ENCODE assay signal across 16 mouse cellular contexts in genomic region chr14:25750448-25751015, GRCm38 (mm10). TPM values are rescaled to one million over a fixed set of nuclear protein-coding genes. Genes with fewer than 3 reads are reported as not detected.
DNase-seq lines count a peak whose midpoint lies in the region; ATAC-seq and TF ChIP-seq lines count a peak whose summit lies in the region.
"Had no signal": no experiment of that assay in that cellular context is flagged by ENCODE, and none has a peak within 500 bp of the region (broad histone marks: within the 10 kb centered on the region; RNA-seq: fewer than 3 reads in every experiment).

No protein-coding gene starts in this region.

- 0 out of 2 replicates have a peak overlapping the region, but pooled peaks have one; percentile 12 for H3K27ac ChIP-seq in heart, embryonic 10.5 days
- H3K27ac ChIP-seq in heart, postnatal 0 days (ENCODE audit: low read depth) = peak overlapping the region; percentile 23
- H3K27ac ChIP-seq: hindbrain, embryonic 12.5 days; midbrain, embryonic 12.5 days; neural tube, embryonic 13.5 days had no signal

- peaks cover 80% of the 10 kb centered on the region for H3K4me1 ChIP-seq in heart, embryonic 10.5 days
- H3K4me1 ChIP-seq in heart, postnatal 0 days (ENCODE audit: control insufficient read depth, insufficient read depth) = peaks cover 54% of the 10 kb centered on the region

- no peak overlapping the region for H3K9ac ChIP-seq in heart, postnatal 0 days (replicated peaks; ENCODE audit: low read depth, low read length)
- H3K9ac ChIP-seq: hindbrain, embryonic 12.5 days; midbrain, embryonic 12.5 days; neural tube, embryonic 13.5 days had no signal

- TF ChIP-seq EP300 in heart, postnatal 0 days (IDR thresholded peaks at IDR 0.05; ENCODE audit: low read depth) = no peak

- peaks cover 27% of the 10 kb centered on the region for H3K36me3 ChIP-seq in heart, embryonic 10.5 days
- peaks cover 38% of the 10 kb centered on the region for H3K36me3 ChIP-seq in heart, postnatal 0 days (replicated peaks; ENCODE audit: control insufficient read depth, insufficient read depth, low read length)
- H3K36me3 ChIP-seq: midbrain, embryonic 12.5 days had no signal

- no peak overlapping the region for H3K4me2 ChIP-seq in heart, postnatal 0 days (ENCODE audit: low read depth, low read length)
- H3K4me2 ChIP-seq: hindbrain, embryonic 12.5 days; liver, embryonic 11.5 days; midbrain, embryonic 12.5 days; neural tube, embryonic 13.5 days had no signal

- H3K9me3 ChIP-seq in heart, embryonic 10.5 days = no peaks in the 10 kb centered on the region
- H3K9me3 ChIP-seq in heart, postnatal 0 days (replicated peaks; ENCODE audit: control insufficient read depth, low read length) = no peaks in the 10 kb centered on the region
- H3K9me3 ChIP-seq: hindbrain, embryonic 12.5 days; midbrain, embryonic 12.5 days; neural tube, embryonic 13.5 days had no signal

- 76% methylated on average over 2 of the region's 2 CpGs for WGBS in heart, embryonic 10.5 days
- 49% methylated on average over 2 of the region's 2 CpGs for WGBS in heart, postnatal 0 days

- intact Hi-C loops in heart, postnatal 36 days (cut with DNase I) = no loop called here

- no peaks in the 10 kb centered on the region for H3K27me3 ChIP-seq in heart, embryonic 10.5 days (ENCODE audit: insufficient read depth, poor library complexity, severe bottlenecking)
- H3K27me3 ChIP-seq in heart, postnatal 0 days (ENCODE audit: control insufficient read depth, insufficient read depth, low read length) = no peaks in the 10 kb centered on the region
- H3K27me3 ChIP-seq: hindbrain, embryonic 12.5 days; midbrain, embryonic 12.5 days; neural tube, embryonic 13.5 days had no signal

- no peak overlapping the region for H3K4me3 ChIP-seq in heart, embryonic 10.5 days
- no peak overlapping the region for H3K4me3 ChIP-seq in heart, postnatal 0 days (ENCODE audit: low read depth, low read length)
- H3K4me3 ChIP-seq: erythroblast, embryonic 14.5 days; hindbrain, embryonic 12.5 days; midbrain, embryonic 12.5 days; neural tube, embryonic 13.5 days had no signal

- no peak for TF ChIP-seq CTCF in heart, postnatal 0 days (IDR thresholded peaks at IDR 0.05; ENCODE audit: low read depth)

- ATAC-seq in heart, postnatal 0 days (ENCODE audit: insufficient read depth, low read depth) = peak; percentile 79
- ATAC-seq in activated CD4-positive, CD25-positive, alpha-beta regulatory T cell, adult 4 months = no peak

- DNase-seq in heart, embryonic 10.5 days (ENCODE audit: low spot score) = no peak
- DNase-seq in heart, postnatal 36 days = no peak
- peak; percentile 81 for DNase-seq in 3T3-L1 (ENCODE audit: low read depth, low spot score)
- peak; percentile 51 for DNase-seq in Muller cell, postnatal 12 days (ENCODE audit: inconsistent ontology term)
- DNase-seq in heart, postnatal 0 days (ENCODE audit: low spot score) = no peak
- no peak for DNase-seq in cerebellum, adult 11-12 months
- DNase-seq: cerebellum, postnatal 25 days; kidney, adult 18-20 months; kidney, postnatal 4 days; right cerebral cortex, adult 18-20 months had no signal

RNA-seq across cellular contexts. Expression of gene Zcchc24, which starts 18.3 kb away (rescaled TPM):
- 15.2 and 16.9 TPM in 2 replicates for polyA plus RNA-seq in heart, embryonic 10.5 days (2016; fragmentation: Nextera tagmentation; extraction: Ambion mirVana)
- 10 to 100 TPM; 35.0 to 39.0 TPM for total RNA-seq in heart, postnatal 36 days (2021)
- total RNA-seq in heart, postnatal 0 days (2014; rRNA removed; ENCODE audit: low replicate concordance) = 36.6 and 40.3 TPM in 2 replicates
- polyA plus RNA-seq in heart, postnatal 0 days (2015; fragmentation: Nextera tagmentation; extraction: Ambion mirVana) = 14.9 and 18.5 TPM in 2 replicates
- polyA plus RNA-seq in activated CD4-positive, CD25-positive, alpha-beta regulatory T cell, adult 4 months (2017; shearing (Covaris generic)) = under 1 TPM; 0.37 to 0.54 TPM

RNA-seq across cellular contexts. Expression of gene Ppif, which starts 56.6 kb away (rescaled TPM):
- 65.7 and 104 TPM in 2 replicates for polyA plus RNA-seq in heart, embryonic 10.5 days (2016; fragmentation: Nextera tagmentation; extraction: Ambion mirVana)
- 100 to 1,000 TPM; 294 to 308 TPM for total RNA-seq in heart, postnatal 36 days (2021)
- total RNA-seq in heart, postnatal 0 days (2014; rRNA removed; ENCODE audit: low replicate concordance) = 205 and 222 TPM in 2 replicates
- polyA plus RNA-seq in heart, postnatal 0 days (2015; fragmentation: Nextera tagmentation; extraction: Ambion mirVana) = 140 and 151 TPM in 2 replicates
- polyA plus RNA-seq in activated CD4-positive, CD25-positive, alpha-beta regulatory T cell, adult 4 months (2017; shearing (Covaris generic)) = 10 to 100 TPM; 23.8 to 28.5 TPM

Comparison
In these comparisons a context has a peak if more than half of its experiments do, and no peak if none do; other contexts are left out.
1. DNase-seq: peak in 3T3-L1 (single experiment) and Muller cell, postnatal 12 days (single experiment); none in heart, embryonic 10.5 days (single experiment), heart, postnatal 36 days (0 of 2), heart, postnatal 0 days (single experiment) and cerebellum, adult 11-12 months (single experiment).
2. RNA of gene Zcchc24, which starts 18.3 kb away (polyA plus RNA-seq): 14.9 to 18.5 TPM in heart, postnatal 0 days and 15.2 to 16.9 TPM in heart, embryonic 10.5 days; 0.37 to 0.54 TPM in activated CD4-positive, CD25-positive, alpha-beta regulatory T cell, adult 4 months; every median in the first group is over 10 times any median in the second.